Mouse (Mus musculus) thymus, adult 2 months (tissue): Measurements from ENCODE around the gene Olfr625-ps1.

Source experiments
- CTCF ChIP-seq: fragments of 200-500 bp; IDR thresholded peaks from 2 replicates; pipeline ENCODE4 v1.5.1; 2012; ENCODE audit warnings: mild to moderate bottlenecking, control low read depth, low read length, moderate library complexity, borderline replicate concordance; ENCODE audit not compliant: control insufficient read depth, poor library complexity, insufficient read depth; ENCODE audit errors: extremely low read depth
- POLR2A ChIP-seq: fragments of 200-500 bp; IDR thresholded peaks from 2 replicates; pipeline ENCODE4 v1.6.1; 2012; ENCODE audit warnings: mild to moderate bottlenecking, low read length, control low read depth, moderate library complexity; ENCODE audit not compliant: control insufficient read depth, poor library complexity, insufficient read depth; ENCODE audit errors: extremely low read depth

DNA sequence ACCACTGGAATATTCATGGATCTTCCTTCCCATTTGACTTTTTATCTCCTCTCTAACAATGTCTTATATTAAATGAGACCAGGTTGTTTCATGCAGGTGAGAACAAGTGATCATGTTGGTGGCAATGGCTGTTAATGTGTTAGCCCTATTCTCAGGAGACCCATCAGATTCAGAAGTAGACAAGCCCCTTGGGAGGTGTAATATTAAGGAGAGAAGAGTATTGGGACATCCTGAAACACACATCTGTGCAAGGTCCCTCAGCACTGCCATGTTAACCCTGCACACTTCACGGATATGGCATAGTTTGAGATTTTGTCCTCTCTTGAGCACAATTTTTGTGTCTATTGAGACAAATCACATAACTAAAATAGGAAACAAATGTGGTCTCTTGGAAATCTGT lies 39.9 kb upstream of the Olfr625-ps1 start, which contains the start of gene Olfr622:
- no peak for TF ChIP-seq CTCF
- no peak for TF ChIP-seq POLR2A
